Mouse (Mus musculus): ENCODE measurements around the gene Grip2.

- no peak for TF ChIP-seq GATA1 (IDR thresholded peaks at IDR 0.05; ENCODE audit: borderline replicate concordance, low read length)
- TF ChIP-seq FLI1 (IDR thresholded peaks at IDR 0.05; ENCODE audit: low read length): no peak
Measured at GRCm38 (mm10) chr6:91864595-91864994, 37.5 kb upstream of the Grip2 start.
